8 mouse cellular contexts compared by ENCODE assay signal in the genomic region with DNA sequence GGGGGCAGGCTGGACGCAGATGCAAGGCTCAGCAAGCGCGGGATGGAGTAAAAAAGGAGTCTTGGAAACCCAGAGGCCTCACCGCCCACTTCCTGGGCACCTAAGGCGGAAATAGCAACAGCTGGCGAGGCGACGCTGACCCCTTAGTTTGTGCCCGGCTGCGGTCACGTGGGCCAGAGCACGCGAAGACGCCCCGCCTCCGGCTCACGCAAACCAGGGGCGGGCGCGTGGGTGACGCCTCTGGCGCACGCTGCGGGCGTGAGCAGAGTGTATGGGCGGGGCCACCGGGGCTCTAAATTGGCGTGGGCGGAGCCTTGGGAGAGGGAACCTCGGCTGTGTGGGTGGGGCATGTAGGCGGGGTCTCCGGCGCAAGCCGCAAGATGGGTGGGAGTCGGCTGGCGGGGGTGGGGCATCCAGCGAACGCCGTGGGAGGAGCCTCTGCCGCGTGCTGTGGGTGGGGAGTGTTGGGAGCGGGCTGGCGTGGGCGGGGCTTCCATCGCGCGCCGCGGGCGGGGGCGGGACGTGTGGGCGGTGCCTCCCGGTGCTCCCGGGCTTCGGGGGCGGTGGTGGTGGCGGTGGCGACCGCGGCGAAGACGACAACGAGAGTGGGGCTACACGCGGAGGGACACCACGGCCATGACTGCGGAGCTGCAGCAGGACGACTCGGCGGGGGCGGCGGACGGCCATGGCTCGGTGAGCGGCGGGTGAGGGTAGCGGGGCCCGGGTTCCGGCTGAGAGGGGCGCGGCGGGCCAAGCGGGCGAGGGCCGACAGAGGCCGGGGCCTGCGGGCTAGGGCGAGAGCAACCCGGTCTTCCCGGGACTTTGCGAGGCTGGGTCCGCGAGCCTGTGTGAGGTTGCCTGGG. TPM values are rescaled to one million over a fixed set of nuclear protein-coding genes. Genes with fewer than 3 reads are reported as not detected.
DNase-seq lines count a peak whose midpoint lies in the region; ATAC-seq and TF ChIP-seq lines count a peak whose summit lies in the region.

Usp28 (plus strand) TSS at position 531 of the 863 bp plus-strand sequence.

- H3K27ac ChIP-seq in bone marrow macrophage, adult 2 months (ENCODE audit: insufficient read depth, low read depth, low read length) = peak within 1 kb of the TSS; percentile 87
- H3K27ac ChIP-seq in embryonic fibroblast, embryonic 13.5 days (ENCODE audit: insufficient read depth, low read length) = peak within 1 kb of the TSS; percentile 81
- peak within 1 kb of the TSS; percentile 96 for H3K27ac ChIP-seq in heart, embryonic 10.5 days
- H3K27ac ChIP-seq in kidney, embryonic 15.5 days = peak within 1 kb of the TSS; percentile 95

- peak within 1 kb of the TSS; percentile 79 for H3K4me2 ChIP-seq in kidney, embryonic 15.5 days

- no peaks in the 10 kb centered on the region for H3K9me3 ChIP-seq in heart, embryonic 10.5 days
- no peaks in the 10 kb centered on the region for H3K9me3 ChIP-seq in kidney, embryonic 15.5 days (replicated peaks)

- H3K9ac ChIP-seq in kidney, embryonic 15.5 days = peak within 1 kb of the TSS; percentile 67

- H3K4me1 ChIP-seq in bone marrow macrophage, adult 2 months (ENCODE audit: control insufficient read depth, insufficient read depth, low read length) = peaks cover 15% of the 10 kb centered on the region
- H3K4me1 ChIP-seq in embryonic fibroblast, embryonic 13.5 days (ENCODE audit: control insufficient read depth, insufficient read depth, low read length) = peaks cover 5% of the 10 kb centered on the region
- peaks cover 24% of the 10 kb centered on the region for H3K4me1 ChIP-seq in heart, embryonic 10.5 days
- peaks cover 30% of the 10 kb centered on the region for H3K4me1 ChIP-seq in kidney, embryonic 15.5 days

- peaks cover 5% of the 10 kb centered on the region; the same call in 1 of the 2 replicates for H3K36me3 ChIP-seq in heart, embryonic 10.5 days
- H3K36me3 ChIP-seq in kidney, embryonic 15.5 days = no peaks in the 10 kb centered on the region

- peak within 1 kb of the TSS; percentile 81 for H3K4me3 ChIP-seq in bone marrow macrophage, adult 2 months (ENCODE audit: insufficient read depth, low read length)
- peak within 1 kb of the TSS; percentile 65 for H3K4me3 ChIP-seq in embryonic fibroblast, embryonic 13.5 days (ENCODE audit: insufficient read depth, low read length)
- peak within 1 kb of the TSS; percentile 92 for H3K4me3 ChIP-seq in heart, embryonic 10.5 days
- H3K4me3 ChIP-seq in kidney, embryonic 15.5 days (replicated peaks) = peak within 1 kb of the TSS; percentile 85

- WGBS in heart, embryonic 10.5 days = under 1% methylated on average over 94 of the region's 94 CpGs
- WGBS in kidney, embryonic 15.5 days = under 1% methylated on average over 82 of the region's 94 CpGs

- TF ChIP-seq POLR2A in bone marrow macrophage, adult 2 months (IDR thresholded peaks at IDR 0.05; ENCODE audit: borderline replicate concordance, low read depth, low read length) = 0 out of 2 replicates have a peak, but pooled peaks have one; percentile 71
- TF ChIP-seq POLR2A in embryonic fibroblast, embryonic 13.5 days (IDR thresholded peaks at IDR 0.05; ENCODE audit: low read depth, low read length) = peak; percentile 88

- peak; percentile 99 for DNase-seq in A20 (ENCODE audit: low read depth, low spot score)
- DNase-seq in heart, embryonic 10.5 days (ENCODE audit: low spot score) = peak; percentile 100
- peak; percentile 100 for DNase-seq in liver
- DNase-seq in spleen, postnatal 4 days (ENCODE audit: low spot score in 2 of 2) = peak; percentile 99 to 100

- no peaks in the 10 kb centered on the region for H3K27me3 ChIP-seq in heart, embryonic 10.5 days (ENCODE audit: insufficient read depth, poor library complexity, severe bottlenecking)
- no peaks in the 10 kb centered on the region for H3K27me3 ChIP-seq in kidney, embryonic 15.5 days

- TF ChIP-seq CTCF in bone marrow macrophage, adult 2 months (IDR thresholded peaks at IDR 0.05; ENCODE audit: low read depth, low read length) = no peak
- no peak for TF ChIP-seq CTCF in embryonic fibroblast, embryonic 13.5 days (IDR thresholded peaks at IDR 0.05; ENCODE audit: borderline replicate concordance, insufficient read depth, low read length)

- peak; percentile 93 for ATAC-seq in kidney, embryonic 15.5 days (replicated peaks; ENCODE audit: low FRiP score)
- peak; percentile 97 for ATAC-seq in monocyte, adult 5-6 weeks (replicated peaks; ENCODE audit: insufficient number of reproducible peaks, low FRiP score, low TSS enrichment, poor library complexity, severe bottlenecking)

RNA-seq across cellular contexts. Expression of gene Usp28, which starts in this region (rescaled TPM):
- polyA plus RNA-seq in bone marrow macrophage, adult 2 months (2012; ENCODE audit: insufficient read depth, insufficient read length, missing spikeins) = 18.2 and 18.7 TPM in 2 replicates
- 20.7 and 22.5 TPM in 2 replicates for polyA plus RNA-seq in embryonic fibroblast, embryonic 13.5 days (2011; ENCODE audit: insufficient read length, low read depth, missing spikeins)
- 86.2 and 146 TPM in 2 replicates for polyA plus RNA-seq in heart, embryonic 10.5 days (2016; fragmentation: Nextera tagmentation; extraction: Ambion mirVana)
- polyA plus RNA-seq in kidney, embryonic 15.5 days (2015; fragmentation: Nextera tagmentation; extraction: Ambion mirVana) = 33.1 and 36.2 TPM in 2 replicates
- 5.6 to 15.3 TPM (median 10.2 TPM) in 3 replicates for total RNA-seq in monocyte, adult 5-6 weeks (2017)

Comparison
In these comparisons a context has a peak if more than half of its experiments do, and no peak if none do; other contexts are left out.
1. Peak in every context shown above with its lines: DNase-seq, ATAC-seq, H3K4me3 ChIP-seq and H3K27ac ChIP-seq.